Mouse (Mus musculus) sigmoid colon, adult 10 weeks (tissue): ENCODE results near the gene Gm765. TPM values are rescaled to one million over a fixed set of nuclear protein-coding genes. Genes with fewer than 3 reads are reported as not detected.

Experiments
- polyA plus RNA-seq: library from polyadenylated mRNA; stranded (reverse); fragments of 350-450 nt; fragmentation: Illumina TruSeq; extraction: RNeasy Lipid Tissue Mini Kit (QIAGEN cat#74804); gene quantifications from one replicate; pipeline ENCODE4 v1.2.3, GENCODE M21; 2014; ENCODE audit warnings: low read depth, low replicate concordance

Gm765 gene
- 0.22 TPM for polyA plus RNA-seq

DNA sequence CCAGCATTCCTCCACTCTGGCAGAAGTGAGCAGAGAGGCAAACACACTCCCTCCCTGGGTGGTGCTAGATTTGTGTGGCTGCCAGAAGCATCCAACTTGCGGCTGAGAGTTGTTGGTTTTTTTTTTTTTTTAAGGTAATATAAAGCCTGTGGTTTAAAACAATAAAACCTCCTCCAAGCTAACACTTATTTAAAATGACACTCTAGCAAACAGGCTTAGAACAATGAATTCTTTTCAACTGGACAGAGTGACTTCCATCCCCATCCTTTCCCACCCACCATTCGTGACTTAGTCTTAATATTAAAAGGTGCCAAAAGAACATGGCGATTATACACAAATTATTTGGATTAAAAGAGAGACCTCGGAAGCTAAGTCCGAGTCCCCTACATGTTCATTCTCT lies at the start of gene Gm765:
Gene Gm765, minus strand, starts transcription at position 101 of the 400 bp plus-strand sequence.

